Mouse (Mus musculus) E14TG2a.4 (cell line): ENCODE measurements around the gene Lrp3.

Experiments
- CTCF ChIP-seq: conservative IDR thresholded peaks from 2 replicates; pipeline ENCODE4 v1.5.1; 2014; ENCODE audit warnings: low read length
- NANOG ChIP-seq: IDR thresholded peaks from 2 replicates; pipeline ENCODE4 v1.6.1; 2014; ENCODE audit warnings: borderline replicate concordance, low read length, mixed read lengths

GRCm38 (mm10) chr7:35235308-35235707 lies 20.0 kb upstream of the Lrp3 start:
- TF ChIP-seq CTCF: no peak
- TF ChIP-seq NANOG: no peak
